Comparison of ENCODE assay signal across 8 mouse cellular contexts in the genomic region with DNA sequence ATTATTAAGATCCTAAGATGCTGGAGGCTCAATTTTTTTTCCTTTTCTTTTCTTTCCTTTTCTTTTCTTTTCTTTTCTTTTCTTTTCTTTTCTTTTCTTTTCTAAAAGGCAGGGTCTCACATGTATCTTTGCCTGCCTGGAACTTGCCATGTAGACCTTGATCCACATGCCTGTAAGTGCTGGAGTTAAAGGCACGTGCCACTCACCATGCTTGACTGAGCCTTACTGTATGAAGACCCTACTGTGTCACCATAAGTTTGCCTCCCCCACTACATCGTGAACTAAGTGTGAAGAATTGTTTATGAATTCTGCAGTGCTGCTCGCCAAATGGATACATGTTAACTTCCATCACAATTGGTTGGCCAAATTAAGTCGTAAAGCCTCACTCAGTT. TPM values are rescaled to one million over a fixed set of nuclear protein-coding genes. Genes with fewer than 3 reads are reported as not detected.
DNase-seq lines count a peak whose midpoint lies in the region; ATAC-seq and TF ChIP-seq lines count a peak whose summit lies in the region.

No protein-coding gene starts in this region.

- peaks cover 0 to 17% of the 10 kb centered on the region in 2 experiments for H3K36me3 ChIP-seq in CH12.LX (replicated peaks in 1 of 2; ENCODE audit: control insufficient read depth in 1 of 2, insufficient read depth in 1 of 2, low read length in 1 of 2)
- H3K36me3 ChIP-seq in forebrain, embryonic 15.5 days: no peaks in the 10 kb centered on the region
- no peaks in the 10 kb centered on the region for H3K36me3 ChIP-seq in liver, embryonic 14.5 days (replicated peaks; ENCODE audit: control insufficient read depth, insufficient read depth, low read depth)

- TF ChIP-seq CTCF in gastrocnemius, adult 2 months (IDR thresholded peaks at IDR 0.05): no peak
- no peak for TF ChIP-seq CTCF in CH12.LX (conservative IDR thresholded peaks at IDR 0.05 in 1 of 2, IDR thresholded peaks at IDR 0.05 in 1 of 2; ENCODE audit: low read depth in 2 of 2, low read length in 2 of 2)
- TF ChIP-seq CTCF in liver, embryonic 14.5 days (IDR thresholded peaks at IDR 0.05; ENCODE audit: low read depth): no peak

- no peak for DNase-seq in gastrocnemius, adult 2 months
- no peak for DNase-seq in gastrocnemius, postnatal 25 days
- no peak for DNase-seq in CH12.LX (ENCODE audit: extremely low read depth)
- DNase-seq in liver, embryonic 14.5 days (ENCODE audit: low read depth in 3 of 3, low spot score in 3 of 3): no peak
- DNase-seq in T-cell, adult 2 months (ENCODE audit: low spot score): no peak
- DNase-seq in left cerebral cortex, adult 11 months (ENCODE audit: low spot score): no peak
- DNase-seq in right cerebral cortex, postnatal 14 days: no peak

- no peaks in the 10 kb centered on the region; the same call in 1 of the 2 replicates for H3K79me2 ChIP-seq in CH12.LX (replicated peaks; ENCODE audit: control insufficient read depth, extremely low read depth, insufficient read depth, poor library complexity, severe bottlenecking)

- no peaks in the 10 kb centered on the region for H3K9me3 ChIP-seq in CH12.LX (replicated peaks; ENCODE audit: low read length)
- no peaks in the 10 kb centered on the region for H3K9me3 ChIP-seq in forebrain, embryonic 15.5 days
- no peaks in the 10 kb centered on the region for H3K9me3 ChIP-seq in liver, embryonic 14.5 days (ENCODE audit: control insufficient read depth, low read length)

- ATAC-seq in forebrain, embryonic 15.5 days (replicated peaks): no peak
- ATAC-seq in liver, embryonic 14.5 days (ENCODE audit: insufficient read depth): no peak

- no peak for TF ChIP-seq RAD21 in CH12.LX (IDR thresholded peaks at IDR 0.05; ENCODE audit: low read depth, low read length)

- no peaks in the 10 kb centered on the region for H3K27me3 ChIP-seq in CH12.LX (replicated peaks)
- no peaks in the 10 kb centered on the region for H3K27me3 ChIP-seq in forebrain, embryonic 15.5 days
- H3K27me3 ChIP-seq in liver, embryonic 14.5 days (ENCODE audit: control insufficient read depth, insufficient read depth, low read length): no peaks in the 10 kb centered on the region

- peak overlapping the region; percentile 72 for H3K4me2 ChIP-seq in CH12.LX (ENCODE audit: insufficient read depth, low read depth, poor library complexity, severe bottlenecking)
- peak overlapping the region; percentile 48 for H3K4me2 ChIP-seq in forebrain, embryonic 15.5 days (replicated peaks)
- peak overlapping the region; percentile 83 for H3K4me2 ChIP-seq in liver, embryonic 14.5 days (ENCODE audit: low read depth)

- no peak for TF ChIP-seq POLR2A in CH12.LX (IDR thresholded peaks at IDR 0.05; ENCODE audit: low read depth, low read length)

- H3K4me1 ChIP-seq in CH12.LX (ENCODE audit: control insufficient read depth in 1 of 2, insufficient read depth in 2 of 2): peaks cover 21 to 46% of the 10 kb centered on the region in 2 experiments
- peaks cover 41% of the 10 kb centered on the region for H3K4me1 ChIP-seq in forebrain, embryonic 15.5 days
- peaks cover 57 to 61% of the 10 kb centered on the region in 2 experiments for H3K4me1 ChIP-seq in liver, embryonic 14.5 days (replicated peaks; ENCODE audit: control insufficient read depth in 2 of 2, insufficient read depth in 2 of 2, low read length in 1 of 2)

- intact Hi-C loops in gastrocnemius, adult 2 months (cut with DNase I): loop anchor here (5.0 kb wide), 2 partner anchors 81 to 139 kb away; a partner anchor contains a TSS

- peak overlapping the region; percentile 91 for H3K4me3 ChIP-seq in gastrocnemius, adult 2 months
- peak overlapping the region in 2 of 3 experiments; percentile 67 to 72 for H3K4me3 ChIP-seq in CH12.LX (replicated peaks in 1 of 3; ENCODE audit: low read depth in 2 of 3, low read length in 2 of 3, poor library complexity in 1 of 3)
- H3K4me3 ChIP-seq in forebrain, embryonic 15.5 days: no peak overlapping the region
- peak overlapping the region in 1 of 2 experiments; percentile 85; a peak in 2 of 4 replicates for H3K4me3 ChIP-seq in liver, embryonic 14.5 days (ENCODE audit: insufficient read depth in 1 of 2, low read depth in 2 of 2, low read length in 2 of 2)

- TF ChIP-seq EP300 in CH12.LX (IDR thresholded peaks at IDR 0.05; ENCODE audit: low read length): no peak
- TF ChIP-seq EP300 in liver, embryonic 14.5 days (IDR thresholded peaks at IDR 0.05; ENCODE audit: low read depth): no peak

- peak overlapping the region; percentile 96 for H3K27ac ChIP-seq in gastrocnemius, adult 2 months
- peak overlapping the region; percentile 95 for H3K27ac ChIP-seq in CH12.LX (ENCODE audit: insufficient read depth, low read depth)
- peak overlapping the region; percentile 97 for H3K27ac ChIP-seq in forebrain, embryonic 15.5 days (replicated peaks)
- H3K27ac ChIP-seq in liver, embryonic 14.5 days: peak overlapping the region; percentile 93

- peak overlapping the region; percentile 94 for H3K9ac ChIP-seq in CH12.LX (ENCODE audit: insufficient read depth, low read depth)
- no peak overlapping the region for H3K9ac ChIP-seq in forebrain, embryonic 15.5 days (replicated peaks)
- H3K9ac ChIP-seq in liver, embryonic 14.5 days (replicated peaks): peak overlapping the region; percentile 89

- in situ Hi-C loops in CH12.LX (cut with MboI; ENCODE audit: low pct_ligation_motif_present, low pct_unique_long_range_greater_than_20kb, low sequenced_read_pairs): loop anchor here (5.0 kb wide), 1 partner anchor 114 kb away; no protein-coding TSS in a partner anchor

- 45% methylated on average over 4 of the region's 4 CpGs for WGBS in forebrain, embryonic 15.5 days
- WGBS in liver, embryonic 14.5 days (ENCODE audit: insufficient replicate concordance): 57% methylated on average over 4 of the region's 4 CpGs

- dilution Hi-C loops in CH12.LX (cut with MboI; ENCODE audit: extremely low pct_ligation_motif_present, extremely low pct_unique_long_range_greater_than_20kb, low sequenced_read_pairs): no loop called here

TF ChIP-seq in CH12.LX, 34 proteins besides CTCF, POLR2A, EP300 and RAD21:
- no peak for TF ChIP-seq MYC (IDR thresholded peaks at IDR 0.05; ENCODE audit: low read depth, low read length)
- no peak for TF ChIP-seq ELF1 (IDR thresholded peaks at IDR 0.05; ENCODE audit: low read depth, low read length)
- TF ChIP-seq KAT2A (IDR thresholded peaks at IDR 0.05; ENCODE audit: insufficient replicate concordance, low read length): no peak
- no peak for TF ChIP-seq IRF4 (IDR thresholded peaks at IDR 0.05; ENCODE audit: low read depth, low read length)
- no peak for TF ChIP-seq GABPA (IDR thresholded peaks at IDR 0.05; ENCODE audit: insufficient replicate concordance, low read depth, low read length)
- TF ChIP-seq NELFE (IDR thresholded peaks at IDR 0.05; ENCODE audit: low read depth, low read length): no peak
- no peak for TF ChIP-seq TCF12 (IDR thresholded peaks at IDR 0.05; ENCODE audit: low read depth, low read length)
- TF ChIP-seq E2F4 (IDR thresholded peaks at IDR 0.05; ENCODE audit: insufficient replicate concordance, low read depth, low read length): no peak
- peak; percentile 48 for TF ChIP-seq MAX (IDR thresholded peaks at IDR 0.05; ENCODE audit: low read length)
- TF ChIP-seq BHLHE40 (IDR thresholded peaks at IDR 0.05; ENCODE audit: low read depth, low read length): peak; percentile 95
- no peak for TF ChIP-seq JUND (conservative IDR thresholded peaks at IDR 0.05; ENCODE audit: low read depth, low read length)
TF ChIP-seq in CH12.LX: peak in this region for 2.

RNA-seq across cellular contexts. Expression of a gene that starts 0.6 kb away (rescaled TPM):
- 10 to 100 TPM; 13.5 to 13.8 TPM for total RNA-seq in gastrocnemius, adult 2 months (2021)
- 10 to 100 TPM; 10.8 to 11.7 TPM for total RNA-seq in gastrocnemius, postnatal 25 days (2021)
- total RNA-seq in CH12.LX (2012; rRNA removed) (17.5 and 20.0 TPM in 2 replicates), CH12.LX (2014; rRNA removed) (11.5 and 15.8 TPM in 2 replicates)
- 19.3 and 20.8 TPM in 2 replicates for polyA plus RNA-seq in CH12.LX (2012; ENCODE audit: insufficient read length, low read depth)
- 43.3 and 48.9 TPM in 2 replicates for polyA plus RNA-seq in forebrain, embryonic 15.5 days (2015; fragmentation: Nextera tagmentation; extraction: Ambion mirVana)
- polyA plus RNA-seq in liver, embryonic 14.5 days (2012; rRNA removed): 9.7 and 10.4 TPM in 2 replicates
- polyA plus RNA-seq in liver, embryonic 14.5 days (2014; fragmentation: Nextera tagmentation; extraction: Ambion mirVana): 7.4 and 9.8 TPM in 2 replicates

RNA-seq across cellular contexts. Expression of a gene that starts 5.7 kb away (rescaled TPM):
- total RNA-seq in gastrocnemius, adult 2 months (2021): 1 to 10 TPM in 1 of 2 experiments, under 1 TPM in 1; 0.46 to 2.6 TPM
- total RNA-seq in gastrocnemius, postnatal 25 days (2021): 1 to 10 TPM; 1.5 to 2.1 TPM
- total RNA-seq in CH12.LX (2012; rRNA removed) (0.64 and 0.71 TPM in 2 replicates), CH12.LX (2014; rRNA removed) (not detected in 2 replicates)
- polyA plus RNA-seq in CH12.LX (2012; ENCODE audit: insufficient read length, low read depth): 1.9 and 2.6 TPM in 2 replicates
- polyA plus RNA-seq in forebrain, embryonic 15.5 days (2015; fragmentation: Nextera tagmentation; extraction: Ambion mirVana): 0.28 and 0.64 TPM in 2 replicates
- polyA plus RNA-seq in liver, embryonic 14.5 days (2012; rRNA removed): 0.06 and 0.08 TPM in 2 replicates
- 0.24 TPM in 1 of 2 replicates, not detected in the other for polyA plus RNA-seq in liver, embryonic 14.5 days (2014; fragmentation: Nextera tagmentation; extraction: Ambion mirVana)

RNA-seq across cellular contexts. Expression of a gene that starts 21.1 kb away (rescaled TPM):
- not detected for total RNA-seq in gastrocnemius, adult 2 months (2021)
- total RNA-seq in gastrocnemius, postnatal 25 days (2021): not detected
- total RNA-seq in CH12.LX (2012; rRNA removed) (not detected in 2 replicates), CH12.LX (2014; rRNA removed) (not detected in 2 replicates)
- polyA plus RNA-seq in CH12.LX (2012; ENCODE audit: insufficient read length, low read depth): not detected in 2 replicates
- polyA plus RNA-seq in forebrain, embryonic 15.5 days (2015; fragmentation: Nextera tagmentation; extraction: Ambion mirVana): not detected in 2 replicates
- polyA plus RNA-seq in liver, embryonic 14.5 days (2012; rRNA removed): not detected in 2 replicates
- polyA plus RNA-seq in liver, embryonic 14.5 days (2014; fragmentation: Nextera tagmentation; extraction: Ambion mirVana): not detected in 2 replicates

RNA-seq across cellular contexts. Expression of a gene that starts 36.6 kb away (rescaled TPM):
- total RNA-seq in gastrocnemius, adult 2 months (2021): 10 to 100 TPM in 1 of 2 experiments, 1 to 10 TPM in 1; 9.6 to 14.1 TPM
- total RNA-seq in gastrocnemius, postnatal 25 days (2021): 10 to 100 TPM; 17.2 to 17.6 TPM
- 3.8 and 8.9 TPM in 2 replicates for total RNA-seq in CH12.LX (2012; rRNA removed)
- 0.62 and 0.85 TPM in 2 replicates for total RNA-seq in CH12.LX (2014; rRNA removed)
- polyA plus RNA-seq in CH12.LX (2012; ENCODE audit: insufficient read length, low read depth): 1.1 and 2.2 TPM in 2 replicates
- polyA plus RNA-seq in forebrain, embryonic 15.5 days (2015; fragmentation: Nextera tagmentation; extraction: Ambion mirVana): 65.7 and 69.8 TPM in 2 replicates
- polyA plus RNA-seq in liver, embryonic 14.5 days (2012; rRNA removed): 14.1 and 15.3 TPM in 2 replicates
- 9.4 and 16.5 TPM in 2 replicates for polyA plus RNA-seq in liver, embryonic 14.5 days (2014; fragmentation: Nextera tagmentation; extraction: Ambion mirVana)
